Mouse (Mus musculus): ENCODE measurements around the gene Mapk1ip1l.

Mapk1ip1l gene

DNA sequence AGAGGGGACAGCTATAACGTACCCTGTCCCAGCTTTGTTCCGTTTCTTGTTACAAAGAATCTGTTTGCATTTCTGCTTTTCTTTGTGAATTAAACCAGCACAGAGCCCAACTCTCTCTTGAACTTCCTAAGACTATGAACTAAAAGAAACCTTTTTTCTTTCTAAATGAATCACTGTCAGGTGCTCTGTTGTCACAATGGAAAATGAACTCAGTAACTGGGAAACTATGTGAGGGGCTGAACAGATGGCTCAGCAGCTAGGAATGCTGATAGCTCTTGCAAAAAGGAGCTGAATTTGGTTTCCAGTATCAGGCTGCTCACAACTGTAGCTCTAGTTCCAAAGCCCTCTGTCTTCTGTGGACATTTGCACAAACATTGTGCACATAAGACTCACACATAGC is 52.9 kb downstream of the Mapk1ip1l start:
- in situ Hi-C loops (cut with MboI; ENCODE audit: unreplicated experiment in 2 of 2) = no loop called here

DNA sequence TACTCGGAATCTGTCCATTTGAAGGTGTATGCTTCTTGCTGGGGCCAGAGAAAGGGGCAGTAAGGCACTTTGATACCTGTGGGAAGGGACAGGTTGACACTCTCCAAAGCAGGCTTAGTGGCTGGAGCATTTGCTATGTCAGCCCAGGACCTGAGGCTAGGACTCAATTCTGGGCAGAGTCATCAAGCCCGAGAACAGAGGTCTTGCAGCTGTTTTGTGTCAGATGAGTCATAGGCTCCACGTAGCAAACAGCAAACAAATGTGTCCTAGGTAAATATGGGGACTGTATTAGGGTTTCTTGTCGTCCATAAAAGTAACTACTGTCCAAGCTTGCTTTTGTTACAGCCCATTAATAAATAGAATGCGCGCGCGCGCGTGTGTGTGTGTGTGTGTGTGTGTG is 54.2 kb downstream of the Mapk1ip1l start:
- in situ Hi-C loops (cut with MboI; ENCODE audit: unreplicated experiment in 2 of 2) = no loop called here

DNA sequence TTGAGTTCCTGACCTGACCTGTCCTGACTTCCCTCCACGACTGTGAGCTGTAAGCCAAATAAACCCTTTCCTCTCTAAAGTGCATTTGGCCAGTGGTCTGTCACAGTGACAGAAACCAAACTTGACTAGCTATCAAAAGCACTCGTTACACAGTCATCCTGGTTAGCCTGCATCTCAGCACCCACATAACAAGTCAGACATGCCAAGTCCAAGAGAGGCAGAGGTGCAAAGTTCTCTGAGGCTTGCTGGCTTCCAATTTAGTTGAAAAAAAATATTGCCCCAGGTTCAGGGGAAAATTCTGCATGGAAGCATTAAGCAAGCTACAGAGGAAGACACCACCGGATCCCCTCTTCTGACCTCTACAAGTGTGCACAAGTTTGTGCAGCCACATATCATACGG is 55.2 kb downstream of the Mapk1ip1l start:
- in situ Hi-C loops (cut with MboI; ENCODE audit: unreplicated experiment in 2 of 2) = no loop called here

DNA sequence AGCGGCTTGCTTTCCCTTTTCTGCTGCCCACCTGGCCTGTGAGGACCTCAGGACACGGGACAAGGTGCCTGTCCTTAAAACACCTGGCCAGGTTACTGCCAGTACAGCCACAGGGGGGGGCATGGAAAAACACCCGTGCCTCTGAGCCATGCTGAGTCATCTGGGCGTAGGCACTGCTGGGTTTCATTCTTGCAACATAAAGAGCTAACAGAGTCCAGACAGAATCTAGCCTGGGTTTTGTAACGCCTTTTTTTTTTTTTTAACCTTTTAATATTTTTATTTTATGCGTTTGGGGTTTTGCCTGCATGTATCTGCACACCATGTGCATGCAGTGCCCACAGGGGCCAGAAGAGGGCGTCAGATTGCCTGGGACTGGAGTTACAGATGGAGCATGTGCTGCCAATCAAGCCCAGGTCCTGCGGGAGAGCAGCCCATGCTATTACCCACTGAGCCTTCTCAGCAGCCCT is 56.1 kb downstream of the Mapk1ip1l start:
- in situ Hi-C loops (cut with MboI; ENCODE audit: unreplicated experiment in 2 of 2) = no loop called here

DNA sequence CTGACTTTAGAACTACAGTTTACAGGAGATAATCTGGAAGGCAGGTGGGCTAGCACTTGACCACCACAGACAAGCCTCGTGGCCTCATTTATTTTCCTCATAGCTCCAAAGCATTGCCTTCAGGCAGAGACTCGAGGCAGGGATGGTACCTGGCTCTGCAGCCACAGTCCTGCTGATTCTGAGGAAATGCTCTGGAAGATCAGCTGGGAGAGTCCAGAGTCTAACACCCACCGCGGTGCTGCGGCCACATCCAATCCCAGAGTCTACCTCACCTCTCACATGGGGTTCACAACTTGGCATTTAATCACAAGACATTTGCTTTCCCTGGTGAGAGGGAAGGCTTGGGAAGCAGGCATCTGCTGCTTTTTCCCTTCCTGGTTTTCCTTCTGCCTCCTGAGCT is 56.9 kb downstream of the Mapk1ip1l start:
- in situ Hi-C loops (cut with MboI; ENCODE audit: unreplicated experiment in 2 of 2) = no loop called here

DNA sequence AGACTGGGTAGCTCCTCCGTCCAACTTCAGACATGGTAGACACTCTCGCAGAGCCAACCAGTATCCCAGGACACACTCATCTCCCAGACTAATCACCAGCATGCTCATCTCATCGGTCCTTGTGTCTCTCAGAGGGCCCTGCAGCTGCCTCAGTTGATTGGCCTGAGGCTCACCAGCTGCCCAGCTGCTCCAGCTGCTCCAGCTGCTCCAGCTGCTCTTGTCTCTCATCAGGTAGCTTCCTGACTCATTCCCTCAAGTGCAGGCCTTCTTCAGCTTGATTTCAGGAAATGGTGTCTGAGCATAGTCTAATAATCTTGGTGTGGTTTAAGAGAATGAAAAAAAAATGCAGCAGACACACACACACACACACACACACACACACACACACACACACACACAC is 58.6 kb downstream of the Mapk1ip1l start:
- in situ Hi-C loops (cut with MboI; ENCODE audit: unreplicated experiment in 2 of 2) = no loop called here

DNA sequence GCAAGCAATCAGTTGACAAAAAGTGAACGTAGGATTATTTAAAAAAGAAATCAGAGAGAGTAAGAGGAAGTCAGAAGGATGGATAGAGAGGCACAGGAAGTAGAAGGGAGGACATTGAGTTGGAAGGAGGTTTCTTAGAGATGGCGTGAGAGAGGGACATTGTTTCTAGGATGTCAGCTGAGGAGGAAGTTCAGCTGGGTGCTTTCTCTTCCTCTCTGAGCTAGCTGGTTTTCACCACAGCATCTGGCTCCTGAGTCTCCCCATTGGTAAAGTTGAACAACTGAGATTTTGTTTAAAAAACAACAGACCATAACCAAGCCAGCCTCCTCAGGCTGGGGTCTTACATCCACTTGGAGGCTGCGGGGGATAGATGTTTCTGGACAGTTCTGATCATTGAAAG is 61.5 kb downstream of the Mapk1ip1l start:
- in situ Hi-C loops (cut with MboI; ENCODE audit: unreplicated experiment in 2 of 2) = no loop called here

DNA sequence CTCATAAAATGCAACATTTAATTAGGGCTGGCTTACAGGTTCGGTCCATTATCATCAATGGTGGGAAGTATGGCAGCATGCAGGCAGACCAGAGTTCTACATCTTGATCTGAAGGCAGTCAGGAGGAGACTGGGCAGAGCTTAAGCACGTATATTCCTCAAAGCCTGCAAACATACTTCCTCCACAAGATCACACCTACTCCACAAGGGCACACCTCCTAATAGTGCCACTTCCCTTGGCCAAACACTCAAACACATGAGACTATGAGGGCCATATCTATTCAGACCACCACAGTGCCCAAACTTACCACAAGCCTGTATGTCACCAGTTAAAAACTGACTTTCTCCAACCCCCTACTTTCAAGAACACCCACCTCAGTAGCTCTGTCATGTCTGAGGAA is 63.4 kb downstream of the Mapk1ip1l start:
- in situ Hi-C loops (cut with MboI; ENCODE audit: unreplicated experiment in 2 of 2) = no loop called here

DNA sequence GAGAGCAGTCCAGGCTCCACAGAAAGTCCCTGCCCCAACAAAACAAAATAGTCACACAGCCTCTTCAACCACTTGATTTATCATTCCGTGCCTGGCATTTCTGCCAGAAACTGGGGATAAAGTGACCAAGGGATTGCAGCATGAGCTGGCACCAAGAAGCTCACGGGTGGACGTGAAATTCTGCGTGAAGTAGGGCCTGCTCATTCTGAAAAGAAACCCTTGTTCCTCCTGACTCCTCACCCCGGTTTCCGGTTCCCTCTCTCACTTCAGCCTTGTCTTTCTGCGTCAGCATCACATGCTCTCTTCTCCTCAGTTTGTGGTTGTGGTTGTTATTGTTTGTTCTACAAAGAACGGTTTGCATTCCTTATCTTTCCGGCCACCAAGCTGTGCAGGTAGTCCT is 63.8 kb downstream of the Mapk1ip1l start:
- in situ Hi-C loops (cut with MboI; ENCODE audit: unreplicated experiment in 2 of 2) = no loop called here

DNA sequence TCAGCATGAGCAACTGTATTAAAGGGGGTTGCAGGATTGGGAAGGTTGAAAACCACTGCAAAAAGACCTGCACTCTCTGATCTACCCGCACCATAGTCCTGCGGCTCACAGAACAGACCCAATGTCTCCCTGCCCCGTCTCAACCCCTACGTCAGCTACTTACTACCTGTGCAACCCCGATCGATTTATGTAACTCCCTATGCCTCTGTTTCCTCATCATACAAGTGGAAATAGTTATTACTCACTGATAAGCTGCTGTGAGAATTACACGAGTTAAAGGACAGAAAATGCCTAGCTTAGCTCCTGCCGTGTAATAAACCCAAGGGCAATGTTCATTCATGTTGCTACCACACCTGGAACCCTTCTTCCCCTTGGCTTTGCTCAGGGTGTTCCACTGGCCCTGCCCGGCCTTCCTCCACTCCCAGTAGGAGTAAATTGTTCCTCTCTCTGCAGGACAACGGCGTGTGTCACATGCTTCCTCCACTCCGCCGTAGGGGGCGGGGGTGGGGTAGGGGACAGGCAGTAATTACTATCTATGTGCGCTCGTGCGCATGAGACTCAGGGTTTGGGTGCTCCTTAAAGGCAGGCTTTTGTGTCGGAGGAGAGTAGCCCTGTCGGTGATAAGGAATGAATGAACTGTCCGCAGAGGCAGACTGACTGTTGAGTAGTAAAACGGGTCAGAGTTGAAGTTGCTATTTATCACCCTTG is 66.8 kb downstream of the Mapk1ip1l start:
- in situ Hi-C loops (cut with MboI; ENCODE audit: unreplicated experiment in 2 of 2) = no loop called here

DNA sequence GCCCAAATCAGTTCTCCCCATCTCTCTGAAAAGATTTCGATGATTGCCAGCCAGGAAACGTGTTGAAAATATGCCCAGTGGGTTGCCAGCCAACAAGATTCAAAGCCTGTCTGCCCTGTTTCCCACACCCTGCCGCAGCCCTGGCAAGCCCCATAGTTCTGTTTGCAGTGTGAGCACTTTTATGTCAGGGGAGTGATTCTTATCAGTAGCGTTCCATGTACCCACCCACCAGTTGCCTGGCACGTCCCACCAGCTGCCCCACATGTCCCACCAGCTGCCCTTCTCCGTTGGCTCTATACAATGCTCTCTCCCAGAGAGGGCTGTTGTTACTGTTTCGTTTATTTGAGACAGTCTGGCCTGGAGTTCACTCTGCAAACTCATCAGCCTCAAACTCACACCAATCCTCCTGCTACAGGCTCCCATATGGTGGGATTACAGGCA is 68.8 kb downstream of the Mapk1ip1l start:
- in situ Hi-C loops (cut with MboI; ENCODE audit: unreplicated experiment in 2 of 2) = no loop called here

DNA sequence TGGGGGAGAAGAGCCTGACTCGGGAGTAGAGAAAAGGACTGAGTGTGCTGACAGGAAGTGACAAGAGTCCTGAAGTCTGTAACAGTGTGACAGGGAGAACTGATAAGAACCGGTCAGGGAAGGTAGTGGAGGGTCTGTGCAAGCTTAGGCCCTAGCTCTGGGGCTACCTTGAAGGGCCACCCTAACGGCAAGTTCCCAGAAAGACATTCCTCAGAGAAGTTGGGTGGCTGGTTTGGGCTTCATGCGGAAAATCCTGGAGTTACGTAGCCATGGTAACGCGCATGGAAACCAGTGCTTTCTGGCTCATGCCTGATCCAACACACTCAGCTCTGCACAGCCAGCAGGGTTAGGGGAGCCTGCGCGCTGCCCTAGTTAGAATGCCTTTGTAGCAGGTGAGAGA is 69.4 kb downstream of the Mapk1ip1l start, which contains the start of gene Lgals3:
Gene Lgals3 (plus strand): TSS at position 291 of the 400 bp plus-strand sequence.
- in situ Hi-C loops (cut with MboI; ENCODE audit: unreplicated experiment in 2 of 2) = no loop called here

DNA sequence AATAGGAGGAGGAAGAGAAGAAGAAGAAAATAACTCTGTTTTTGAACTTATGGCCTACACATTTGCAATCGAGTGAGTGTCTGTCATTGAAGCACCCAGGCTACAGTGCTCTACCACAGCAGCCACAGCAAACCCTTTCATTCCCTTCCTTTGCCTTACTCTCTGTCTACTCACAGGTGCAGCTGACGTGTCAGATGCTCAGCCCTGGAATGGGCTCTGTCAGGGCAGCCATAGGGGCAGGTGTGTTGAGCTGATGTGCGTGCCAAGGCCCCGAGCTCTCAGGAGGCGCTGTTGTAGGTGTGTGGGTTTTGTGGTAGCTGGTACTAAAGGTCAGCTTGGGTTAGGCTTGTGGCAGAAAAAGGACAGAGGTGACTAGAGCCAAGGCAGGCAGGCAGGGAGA is 71.7 kb downstream of the Mapk1ip1l start:
- in situ Hi-C loops (cut with MboI; ENCODE audit: unreplicated experiment in 2 of 2) = no loop called here

DNA sequence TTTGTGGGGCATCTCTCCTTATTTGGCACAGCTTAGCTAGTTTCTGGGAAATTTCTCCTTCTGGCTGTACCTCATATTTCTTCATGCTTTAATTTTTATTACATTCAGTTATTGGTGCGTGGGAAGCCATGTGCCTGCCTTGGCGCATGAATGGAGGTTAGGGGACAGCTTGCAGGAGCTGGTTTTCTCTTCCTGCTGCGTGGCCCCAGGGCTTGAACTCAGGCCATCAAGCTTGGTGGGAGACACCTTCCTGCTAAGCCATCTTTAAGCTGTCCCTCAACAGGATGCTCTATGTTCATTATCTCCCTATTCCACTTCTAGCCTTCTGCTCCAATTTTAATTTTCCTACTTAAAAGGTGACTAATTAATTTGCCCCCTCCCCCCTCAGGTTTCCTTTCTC is 72.7 kb downstream of the Mapk1ip1l start:
- in situ Hi-C loops (cut with MboI; ENCODE audit: unreplicated experiment in 2 of 2) = no loop called here

DNA sequence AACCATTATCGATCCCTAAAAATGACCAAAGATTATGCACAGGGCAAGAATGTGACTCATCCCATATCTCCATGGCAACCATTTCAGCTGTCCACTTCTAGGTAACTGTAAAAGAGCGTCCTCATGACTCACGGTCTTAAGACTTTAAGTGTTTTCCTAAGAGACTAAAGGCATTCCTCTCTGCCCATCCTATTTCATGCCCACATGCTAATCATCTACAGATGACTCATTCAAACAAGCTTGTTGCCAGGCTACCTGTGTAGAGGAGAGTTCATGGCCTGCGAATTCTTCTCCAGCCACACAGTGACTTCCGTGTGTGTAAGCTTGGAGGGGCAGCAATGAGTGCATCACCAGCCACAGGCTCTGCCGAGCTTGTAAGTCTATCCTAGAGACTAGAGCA is 73.6 kb downstream of the Mapk1ip1l start:
- in situ Hi-C loops (cut with MboI; ENCODE audit: unreplicated experiment in 2 of 2) = no loop called here

Measured in v-Abl transformed pro-B cells (cell line).